In the genomic region with DNA sequence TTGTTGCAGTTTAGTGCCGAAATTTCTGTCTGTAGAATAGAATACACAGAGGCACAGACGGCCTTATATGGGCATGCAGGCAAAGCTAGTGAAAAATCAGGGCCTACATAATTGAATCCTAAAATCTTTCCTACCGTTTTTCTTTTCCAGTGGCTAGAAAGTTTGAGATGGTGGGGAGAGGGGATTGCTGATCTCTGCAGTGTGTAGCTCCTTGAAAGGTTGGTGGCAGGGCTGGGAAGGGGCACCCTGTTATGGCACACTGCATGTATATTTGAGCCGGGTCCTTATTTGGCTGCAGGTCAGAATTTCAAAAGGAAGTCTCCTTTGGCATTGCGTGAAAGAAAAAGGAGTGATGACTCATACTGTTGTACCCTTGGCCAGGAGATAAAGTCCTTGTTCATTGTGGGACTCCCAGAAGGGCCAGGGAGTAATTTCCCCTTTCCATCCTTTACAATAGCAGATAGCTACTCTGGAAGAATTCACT, we compare ENCODE assay signal across 8 mouse cellular contexts. TPM values are rescaled to one million over a fixed set of nuclear protein-coding genes. Genes with fewer than 3 reads are reported as not detected.
A peak's percentile ranks its signal among the peaks of the same experiment; 100 is the strongest.
DNase-seq lines count a peak whose midpoint lies in the region; ATAC-seq and TF ChIP-seq lines count a peak whose summit lies in the region.

No protein-coding gene starts in this region.

- peaks cover 10% of the 10 kb centered on the region for H3K4me1 ChIP-seq in heart, adult 2 months (ENCODE audit: control insufficient read depth, insufficient read depth, low read length)
- peaks cover 6% of the 10 kb centered on the region; the same call in 1 of the 2 replicates for H3K4me1 ChIP-seq in kidney, adult 2 months (ENCODE audit: control insufficient read depth, insufficient read depth, low read length)

- peak overlapping the region; percentile 89 for H3K4me3 ChIP-seq in heart, adult 2 months
- H3K4me3 ChIP-seq in kidney, adult 2 months (ENCODE audit: insufficient read depth, low read depth, low read length) = peak overlapping the region; percentile 84

- TF ChIP-seq POLR2A in heart, adult 2 months (IDR thresholded peaks at IDR 0.05; ENCODE audit: insufficient read depth, low read depth, low read length) = peak; percentile 49
- no peak for TF ChIP-seq POLR2A in kidney, adult 2 months (IDR thresholded peaks at IDR 0.05; ENCODE audit: low read depth, low read length)

- DNase-seq in heart, adult 11 months = peak; percentile 97
- no peak for DNase-seq in heart, postnatal 25 days (ENCODE audit: low spot score)
- peak; percentile 46 for DNase-seq in adrenal gland, adult 8-10 months
- DNase-seq in heart, adult 2 months = peak; percentile 63 to 65
- DNase-seq in kidney, adult 2 months = peak; percentile 72
- peak; percentile 51 for DNase-seq in lung, postnatal 14 days
- peak; percentile 28 for DNase-seq in testis, postnatal 14 days (ENCODE audit: low spot score)

- H3K27me3 ChIP-seq in heart, adult 2 months (ENCODE audit: control insufficient read depth, insufficient read depth, low read length) = no peaks in the 10 kb centered on the region
- H3K27me3 ChIP-seq in kidney, adult 2 months (replicated peaks; ENCODE audit: control insufficient read depth, insufficient read depth, low read length) = no peaks in the 10 kb centered on the region

- TF ChIP-seq CTCF in heart, adult 2 months (IDR thresholded peaks at IDR 0.05) = no peak
- TF ChIP-seq CTCF in kidney, adult 2 months (conservative IDR thresholded peaks at IDR 0.05; ENCODE audit: insufficient read depth, insufficient read length, low read depth, low read length) = no peak

- under 1% methylated on average over 5 of the region's 5 CpGs for WGBS in heart, adult 2 months
- WGBS in kidney, adult 2 months = under 1% methylated on average over 5 of the region's 5 CpGs

- peaks cover 37% of the 10 kb centered on the region for H3K36me3 ChIP-seq in heart, adult 2 months (ENCODE audit: control insufficient read depth, insufficient read depth, low read length)
- peaks cover 26% of the 10 kb centered on the region for H3K36me3 ChIP-seq in kidney, adult 2 months (ENCODE audit: control insufficient read depth, insufficient read depth, low read length)

- 0 out of 2 replicates have a peak, but pooled peaks have one; percentile 16 for TF ChIP-seq EP300 in heart, adult 2 months (IDR thresholded peaks at IDR 0.05; ENCODE audit: insufficient read depth, low read depth, low read length)

- no peak for ATAC-seq in megakaryocyte-erythroid progenitor cell, adult 5-6 weeks (replicated peaks; ENCODE audit: low FRiP score, low TSS enrichment, poor library complexity, severe bottlenecking)

- peak overlapping the region; percentile 95 for H3K27ac ChIP-seq in heart, adult 2 months
- peak overlapping the region; percentile 90 for H3K27ac ChIP-seq in kidney, adult 2 months (ENCODE audit: insufficient read depth, low read depth, low read length)

- peak overlapping the region; percentile 85 for H3K9ac ChIP-seq in heart, adult 2 months (ENCODE audit: low read depth, low read length)

- peaks cover 8% of the 10 kb centered on the region for H3K79me2 ChIP-seq in heart, adult 2 months (replicated peaks; ENCODE audit: control insufficient read depth, insufficient read depth, low read length)

- intact Hi-C loops in heart, postnatal 25 days (cut with DNase I) = loop anchor here (2.0 to 10.0 kb wide), 8 partner anchors 61 to 1199 kb away; no protein-coding TSS in a partner anchor
- intact Hi-C loops in heart, adult 2 months (cut with DNase I) = loop anchor here (1.0 to 10.0 kb wide), 10 partner anchors 246 to 919 kb away; no protein-coding TSS in a partner anchor

RNA-seq across cellular contexts. Expression of a gene that starts 2.2 kb away (rescaled TPM):
- 10 to 100 TPM; 47.7 to 55.1 TPM for total RNA-seq in heart, postnatal 25 days (2021)
- 10 to 100 TPM; 34.6 to 57.1 (median 44.8) TPM for total RNA-seq in adrenal gland, adult 8-10 months (2022)
- 10 to 100 TPM; 51.8 to 55.8 TPM for total RNA-seq in heart, adult 2 months (2021)
- polyA plus RNA-seq in heart, adult 2 months (2012; rRNA removed) = 13.7 and 23.1 TPM in 2 replicates
- 10.0 and 10.7 TPM in 2 replicates for polyA plus RNA-seq in kidney, adult 2 months (2012; rRNA removed)
- 4.3 and 10.6 TPM in 2 replicates for total RNA-seq in megakaryocyte-erythroid progenitor cell, adult 5-6 weeks (2014; fragmentation: Nextera tagmentation)
- total RNA-seq in megakaryocyte-erythroid progenitor cell, adult 5-6 weeks (2017) = 79.0 and 116 TPM in 2 replicates
